Mouse (Mus musculus) CD8-positive naive resting alpha-beta T cell, adult 2 months (primary cell): ENCODE results near the gene Narfl.
"Not testable (repeated sequence)": the region's sequence is repeated elsewhere in the genome, so short reads cannot be mapped to it uniquely, and the experiment has no call there.

ENCODE experiments used
- DNase-seq, 2 experiments: peaks; one replicate each; pipeline ENCODE4 v3.0.0; 2022; ENCODE audit warnings: low read depth in 2 of 2, low spot score in 2 of 2

Gene Narfl

GRCm38 (mm10) chr17:25801029-25801428 lies 27.5 kb downstream of the Narfl start:
- peak; percentile 74 to 78 for DNase-seq

DNA sequence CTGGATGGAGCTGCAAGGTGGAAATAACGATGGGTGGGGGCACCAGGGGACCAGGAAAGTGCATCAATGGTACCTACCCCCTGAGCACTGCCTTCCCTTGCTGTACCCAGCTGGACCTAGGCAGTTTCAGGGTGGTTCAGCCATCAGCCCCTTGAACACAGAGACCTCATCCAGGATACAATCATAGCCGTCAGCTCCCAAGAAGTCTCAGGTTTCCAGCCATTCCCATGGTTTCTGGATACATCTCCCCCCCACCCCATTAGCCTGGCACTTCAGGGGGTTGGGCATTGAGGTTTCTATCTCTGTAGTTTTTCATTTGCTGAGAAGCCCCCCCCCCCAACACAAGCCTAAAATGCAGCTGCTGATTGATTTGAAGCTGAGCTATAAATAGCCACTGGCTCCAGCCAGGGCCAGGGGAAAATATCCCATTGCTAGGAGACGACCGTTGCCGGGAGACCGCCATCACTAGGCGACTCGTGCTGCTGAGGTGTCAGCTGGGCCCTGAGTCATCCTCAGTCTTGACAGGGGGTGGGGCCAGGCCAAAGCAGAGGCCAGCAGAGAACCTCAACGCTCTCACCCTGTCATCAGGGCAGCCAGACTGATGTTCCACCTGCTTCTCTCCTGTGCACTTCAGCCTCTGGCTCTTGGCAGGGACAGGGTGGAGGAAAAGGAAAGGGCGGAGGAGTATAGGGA lies 29.4 kb downstream of the Narfl start:
- no peak for DNase-seq

DNA sequence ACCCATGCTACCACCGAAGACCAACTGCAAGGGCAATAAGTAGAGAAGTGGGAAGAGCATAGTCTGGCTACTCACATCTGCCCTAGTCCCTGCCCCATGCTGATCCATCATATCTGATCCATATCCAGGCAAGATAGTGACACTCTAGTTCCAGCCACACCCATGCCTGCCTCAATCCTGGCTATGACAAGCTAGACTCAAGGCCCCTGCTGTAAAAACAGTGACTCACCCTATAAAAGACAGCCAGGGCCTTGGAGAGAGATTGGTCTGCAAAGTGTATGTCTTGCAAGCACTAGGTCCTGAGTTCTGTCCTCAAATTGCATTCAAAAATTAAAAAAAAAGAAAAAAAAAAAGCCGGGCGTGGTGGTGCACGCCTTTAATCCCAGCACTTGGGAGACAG lies 32.9 kb downstream of the Narfl start:
- DNase-seq = no peak

GRCm38 (mm10) chr17:25807452-25807851 lies 33.9 kb downstream of the Narfl start:
- DNase-seq = not testable (repeated sequence)

- no peak for DNase-seq
Measured at GRCm38 (mm10) chr17:25808028-25808427, 34.5 kb downstream of the Narfl start.

GRCm38 (mm10) chr17:25808789-25809605 lies 35.4 kb downstream of the Narfl start, which contains the start of gene Fbxl16:
Gene Fbxl16 (plus strand): TSS chr17:25809085.
- no peak for DNase-seq

DNA sequence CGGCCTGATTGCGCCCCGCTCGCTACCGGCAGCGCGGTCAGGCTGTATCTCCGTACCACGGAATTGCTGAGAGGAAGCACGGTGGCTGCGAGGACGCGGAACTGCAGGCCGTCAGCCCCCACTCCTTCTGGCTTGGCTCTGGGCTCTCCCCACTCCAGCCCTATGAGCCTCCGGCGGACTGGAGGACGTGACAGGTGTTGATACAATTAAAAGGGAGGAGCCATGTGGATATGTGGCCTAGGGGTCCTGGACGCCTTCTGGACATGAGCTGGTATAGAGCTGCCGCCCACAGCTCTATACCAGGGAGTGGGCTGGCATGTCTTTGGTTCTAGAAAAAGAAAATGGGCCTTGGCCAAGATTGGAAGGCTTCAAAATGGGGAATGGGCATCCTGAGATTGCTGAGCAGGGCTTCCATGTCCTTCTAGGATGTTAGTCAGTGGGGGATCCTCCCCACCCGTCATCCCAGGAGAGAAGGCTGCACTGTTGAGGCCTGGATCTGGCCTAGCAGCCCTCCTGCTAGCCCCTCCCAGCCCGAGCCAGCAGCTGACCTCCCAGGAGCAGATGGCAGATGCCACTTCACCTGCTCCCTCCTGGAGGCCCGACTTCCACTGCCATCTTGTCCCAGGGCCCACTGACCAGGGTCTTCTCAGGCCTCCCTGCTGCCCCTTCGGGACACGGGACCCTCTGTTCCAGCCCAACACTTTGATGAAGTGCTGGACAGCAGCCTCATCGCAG lies 36.2 kb downstream of the Narfl start:
- DNase-seq = no peak

DNA sequence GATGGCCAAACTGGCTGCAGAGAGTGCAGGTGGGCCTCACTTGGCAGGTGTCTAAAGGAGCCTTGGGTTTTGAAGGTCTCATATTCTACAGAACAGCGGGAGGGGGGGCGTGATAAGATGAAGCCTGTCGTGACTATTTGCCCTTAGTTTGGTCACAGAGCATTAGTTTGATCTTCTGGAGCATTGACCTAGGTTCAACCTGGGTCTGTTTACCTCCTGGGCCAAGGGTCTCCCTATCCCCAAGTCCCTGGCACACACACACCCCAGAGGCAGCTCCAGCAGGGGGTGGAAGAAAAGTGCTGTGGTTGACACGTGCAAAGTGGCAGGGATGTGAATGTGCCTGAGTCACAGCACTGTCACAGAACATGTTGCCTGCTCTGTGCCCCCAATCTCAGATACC lies 37.3 kb downstream of the Narfl start:
- no peak for DNase-seq

DNA sequence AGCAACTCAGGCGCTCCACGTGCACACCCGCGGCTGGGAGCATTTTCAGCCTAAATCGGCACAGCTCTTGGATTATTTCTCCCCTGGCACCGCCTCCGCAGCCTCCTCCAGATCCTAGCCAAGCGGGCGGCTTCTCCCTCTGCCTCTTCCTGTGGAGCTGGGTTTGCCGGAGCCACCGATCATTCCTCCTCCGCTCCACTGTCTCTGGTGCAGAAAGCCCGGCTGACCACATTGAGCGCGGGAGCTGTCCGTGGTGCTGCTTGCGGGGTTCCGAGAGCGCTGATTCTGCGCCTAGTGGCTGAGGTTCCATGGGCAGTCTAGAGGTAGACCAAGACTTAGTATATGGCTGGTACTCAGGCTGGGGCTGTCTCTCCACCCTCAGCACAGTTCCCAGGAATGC lies 39.9 kb downstream of the Narfl start:
- DNase-seq = peak; percentile 58 to 76

- no peak for DNase-seq
Measured at GRCm38 (mm10) chr17:25817662-25818061, 44.1 kb downstream of the Narfl start.

GRCm38 (mm10) chr17:25818851-25819780 lies 45.5 kb downstream of the Narfl start:
- DNase-seq = no peak

DNA sequence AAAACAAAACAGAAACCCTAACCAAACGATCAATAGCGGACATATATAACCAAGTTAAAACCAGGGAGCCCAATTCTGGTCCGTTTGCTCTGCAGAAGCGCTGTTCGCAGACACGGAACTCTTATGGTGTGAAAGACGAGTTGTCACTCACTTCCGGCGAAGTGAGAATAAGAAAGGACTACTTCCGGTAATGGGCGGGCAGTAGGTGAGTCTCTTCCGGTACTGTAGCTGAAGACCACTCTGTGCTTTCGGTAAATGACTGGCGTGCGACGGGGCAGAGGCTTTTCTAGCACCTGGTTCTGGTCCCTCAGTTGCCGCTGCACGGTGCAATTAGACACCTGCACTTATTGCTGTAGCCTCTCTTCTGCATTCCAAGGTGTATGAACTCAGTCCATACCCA lies 49.9 kb downstream of the Narfl start, which contains the start of gene Wdr24:
Gene Wdr24, plus strand, starts transcription at position 176 of the 400 bp plus-strand sequence.
- peak; percentile 74 to 76 for DNase-seq

GRCm38 (mm10) chr17:25824362-25825142 lies 51.0 kb downstream of the Narfl start:
- no peak for DNase-seq

DNA sequence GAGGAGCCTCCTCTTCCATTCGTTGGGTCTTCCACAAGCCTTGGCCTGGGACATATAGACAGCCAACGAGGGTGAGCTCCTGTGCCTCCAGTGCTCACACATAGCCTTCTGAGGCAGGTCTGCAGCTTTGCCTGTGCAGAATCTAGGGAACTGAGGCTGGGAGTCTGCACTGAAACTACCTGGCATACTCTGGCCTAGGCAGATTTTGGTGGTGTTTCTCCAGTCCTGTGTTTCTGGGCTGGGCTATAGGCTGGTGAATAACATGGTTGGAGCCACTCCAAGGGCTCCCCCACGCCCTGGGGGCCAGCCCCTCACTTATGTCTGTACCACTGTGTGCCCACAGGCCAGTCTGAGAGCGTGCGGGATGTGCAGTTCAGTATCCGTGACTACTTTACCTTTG lies 51.7 kb downstream of the Narfl start:
- no peak for DNase-seq

DNA sequence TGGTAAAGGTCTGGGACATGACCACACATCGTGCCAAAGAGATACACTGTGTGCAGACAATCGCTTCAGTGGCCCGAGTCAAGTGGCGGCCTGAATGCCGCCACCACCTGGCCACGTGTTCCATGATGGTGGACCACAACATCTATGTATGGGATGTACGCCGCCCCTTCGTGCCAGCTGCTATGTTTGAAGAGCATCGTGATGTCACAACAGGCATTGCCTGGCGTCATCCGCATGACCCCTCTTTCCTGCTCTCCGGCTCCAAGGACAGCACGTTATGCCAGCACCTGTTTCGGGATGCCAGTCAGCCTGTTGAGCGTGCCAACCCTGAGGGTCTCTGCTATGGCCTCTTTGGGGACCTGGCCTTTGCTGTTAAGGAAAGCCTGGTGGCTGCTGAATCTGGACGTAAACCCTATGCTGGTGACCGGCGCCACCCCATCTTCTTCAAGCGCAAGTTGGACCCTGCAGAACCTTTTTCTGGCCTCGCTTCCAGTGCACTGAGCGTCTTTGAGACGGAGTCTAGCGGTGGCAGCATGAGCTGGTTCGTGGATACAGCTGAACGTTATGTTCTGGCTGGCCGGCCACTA lies 52.5 kb downstream of the Narfl start:
- no peak for DNase-seq

DNA sequence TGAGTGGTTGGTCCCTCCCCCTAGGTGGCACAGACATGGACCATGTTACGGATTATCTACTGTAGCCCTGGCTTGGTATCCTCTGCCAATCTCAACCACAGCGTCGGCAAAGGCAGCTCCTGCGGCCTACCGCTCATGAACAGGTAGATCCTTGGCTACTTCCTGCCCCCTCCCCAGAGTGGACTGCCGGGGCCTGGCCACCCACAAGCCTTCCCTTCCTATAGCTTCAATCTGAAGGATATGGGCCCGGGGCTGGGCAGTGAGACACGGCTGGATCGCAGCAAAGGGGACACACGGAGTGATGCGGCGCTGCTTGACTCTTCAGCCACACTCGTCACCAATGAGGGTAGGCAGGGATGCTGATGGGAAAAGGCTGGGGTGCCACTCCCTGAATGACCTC lies 53.4 kb downstream of the Narfl start:
- no peak for DNase-seq

- DNase-seq = no peak
Measured at GRCm38 (mm10) chr17:25827546-25828222, 54.1 kb downstream of the Narfl start.

DNA sequence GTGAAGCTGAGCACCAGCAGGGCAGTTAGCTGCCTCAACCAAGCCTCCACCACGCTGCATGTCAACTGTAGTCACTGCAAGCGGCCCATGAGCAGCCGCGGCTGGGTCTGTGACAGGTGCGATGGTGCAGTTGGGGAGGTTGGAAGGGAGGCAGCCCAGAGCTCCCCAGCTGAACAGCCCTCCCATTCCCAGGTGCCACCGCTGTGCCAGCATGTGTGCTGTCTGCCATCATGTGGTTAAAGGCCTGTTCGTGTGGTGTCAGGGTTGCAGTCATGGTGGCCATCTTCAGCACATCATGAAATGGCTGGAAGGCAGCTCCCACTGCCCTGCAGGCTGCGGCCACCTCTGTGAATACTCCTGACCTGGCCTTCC lies 54.6 kb downstream of the Narfl start:
- no peak for DNase-seq
